Mouse (Mus musculus): ENCODE data around the gene Stk32b. TPM values are rescaled to one million over a fixed set of nuclear protein-coding genes. Genes with fewer than 3 reads are reported as not detected.

Gene Stk32b
- polyA plus RNA-seq, 1 experiment, result not detected

GRCm38 (mm10) chr5:37695773-37696172 is 21.2 kb downstream of the Stk32b start:
- 32% methylated on average over 4 of the region's 4 CpGs for WGBS
- H3K27ac ChIP-seq (ENCODE audit: insufficient read depth, low read depth, low read length), result no peak overlapping the region
- no peak overlapping the region for H3K4me3 ChIP-seq (ENCODE audit: insufficient read depth, low read depth, low read length)

GRCm38 (mm10) chr5:37692759-37693158 is 24.2 kb downstream of the Stk32b start:
- TF ChIP-seq POLR2A (IDR thresholded peaks at IDR 0.05; ENCODE audit: insufficient read depth, low read depth, low read length), result no peak
- TF ChIP-seq CTCF (IDR thresholded peaks at IDR 0.05; ENCODE audit: insufficient read depth, low read depth, low read length), result no peak

More at GRCm38 (mm10) chr5:37695773-37696172, 21.2 kb downstream of the Stk32b start:
- TF ChIP-seq POLR2A (IDR thresholded peaks at IDR 0.05; ENCODE audit: insufficient read depth, low read depth, low read length), result no peak
- no peak for TF ChIP-seq CTCF (IDR thresholded peaks at IDR 0.05; ENCODE audit: insufficient read depth, low read depth, low read length)
- no peaks in the 10 kb centered on the region; the same call in 1 of the 2 replicates for H3K4me1 ChIP-seq (ENCODE audit: control insufficient read depth, insufficient read depth, low read length)

GRCm38 (mm10) chr5:37670781-37671180 is 46.2 kb downstream of the Stk32b start:
- 44% methylated on average over 7 of the region's 7 CpGs for WGBS
- Histone ChIP-seq H3K27ac (ENCODE audit: insufficient read depth, low read depth, low read length) (no peak overlapping the region), H3K4me1 (ENCODE audit: control insufficient read depth, insufficient read depth, low read length) (no peaks in the 10 kb centered on the region), H3K4me3 (ENCODE audit: insufficient read depth, low read depth, low read length) (no peak overlapping the region)
- TF ChIP-seq POLR2A (IDR thresholded peaks at IDR 0.05; ENCODE audit: insufficient read depth, low read depth, low read length) (no peak), CTCF (IDR thresholded peaks at IDR 0.05; ENCODE audit: insufficient read depth, low read depth, low read length) (no peak)

More at GRCm38 (mm10) chr5:37692759-37693158, 24.2 kb downstream of the Stk32b start:
- no peaks in the 10 kb centered on the region; the same call in 1 of the 2 replicates for H3K4me1 ChIP-seq (ENCODE audit: control insufficient read depth, insufficient read depth, low read length)
- 83% methylated on average over 3 of the region's 3 CpGs for WGBS
- no peak overlapping the region for H3K4me3 ChIP-seq (ENCODE audit: insufficient read depth, low read depth, low read length)
- no peak overlapping the region for H3K27ac ChIP-seq (ENCODE audit: insufficient read depth, low read depth, low read length)

- TF ChIP-seq CTCF (IDR thresholded peaks at IDR 0.05; ENCODE audit: insufficient read depth, low read depth, low read length) (no peak), POLR2A (IDR thresholded peaks at IDR 0.05; ENCODE audit: insufficient read depth, low read depth, low read length) (no peak)
- 75% methylated on average over 3 of the region's 3 CpGs for WGBS
These were observed 52.0 kb downstream of the Stk32b start for GRCm38 (mm10) chr5:37664962-37665361.

GRCm38 (mm10) chr5:37659177-37659576 is 57.8 kb downstream of the Stk32b start:
- no peak overlapping the region for H3K27ac ChIP-seq (ENCODE audit: insufficient read depth, low read depth, low read length)
- TF ChIP-seq CTCF (IDR thresholded peaks at IDR 0.05; ENCODE audit: insufficient read depth, low read depth, low read length) (no peak), POLR2A (IDR thresholded peaks at IDR 0.05; ENCODE audit: insufficient read depth, low read depth, low read length) (no peak)
- no peaks in the 10 kb centered on the region for H3K4me1 ChIP-seq (ENCODE audit: control insufficient read depth, insufficient read depth, low read length)
- WGBS, result 62% methylated on average over 4 of the region's 4 CpGs
- no peak overlapping the region for H3K4me3 ChIP-seq (ENCODE audit: insufficient read depth, low read depth, low read length)

More at GRCm38 (mm10) chr5:37664962-37665361, 52.0 kb downstream of the Stk32b start:
- Histone ChIP-seq H3K27ac (ENCODE audit: insufficient read depth, low read depth, low read length) (no peak overlapping the region), H3K4me1 (ENCODE audit: control insufficient read depth, insufficient read depth, low read length) (no peaks in the 10 kb centered on the region), H3K4me3 (ENCODE audit: insufficient read depth, low read depth, low read length) (no peak overlapping the region)

GRCm38 (mm10) chr5:37657741-37658140 is 59.2 kb downstream of the Stk32b start:
- 51% methylated on average over 6 of the region's 6 CpGs for WGBS
- no peaks in the 10 kb centered on the region for H3K4me1 ChIP-seq (ENCODE audit: control insufficient read depth, insufficient read depth, low read length)
- no peak overlapping the region for H3K27ac ChIP-seq (ENCODE audit: insufficient read depth, low read depth, low read length)

GRCm38 (mm10) chr5:37655208-37655607 is 61.8 kb downstream of the Stk32b start:
- 70% methylated on average over 5 of the region's 5 CpGs for WGBS
- TF ChIP-seq POLR2A (IDR thresholded peaks at IDR 0.05; ENCODE audit: insufficient read depth, low read depth, low read length) (no peak), CTCF (IDR thresholded peaks at IDR 0.05; ENCODE audit: insufficient read depth, low read depth, low read length) (no peak)
- no peaks in the 10 kb centered on the region for H3K4me1 ChIP-seq (ENCODE audit: control insufficient read depth, insufficient read depth, low read length)
- H3K4me3 ChIP-seq (ENCODE audit: insufficient read depth, low read depth, low read length), result no peak overlapping the region
- H3K27ac ChIP-seq (ENCODE audit: insufficient read depth, low read depth, low read length), result no peak overlapping the region

More at GRCm38 (mm10) chr5:37657741-37658140, 59.2 kb downstream of the Stk32b start:
- TF ChIP-seq POLR2A (IDR thresholded peaks at IDR 0.05; ENCODE audit: insufficient read depth, low read depth, low read length), result no peak
- TF ChIP-seq CTCF (IDR thresholded peaks at IDR 0.05; ENCODE audit: insufficient read depth, low read depth, low read length), result no peak
- H3K4me3 ChIP-seq (ENCODE audit: insufficient read depth, low read depth, low read length), result no peak overlapping the region

- 56% methylated on average over 10 of the region's 10 CpGs for WGBS
- Histone ChIP-seq H3K27ac (ENCODE audit: insufficient read depth, low read depth, low read length) (no peak overlapping the region), H3K4me1 (ENCODE audit: control insufficient read depth, insufficient read depth, low read length) (no peaks in the 10 kb centered on the region), H3K4me3 (ENCODE audit: insufficient read depth, low read depth, low read length) (no peak overlapping the region)
- no peak for TF ChIP-seq CTCF (IDR thresholded peaks at IDR 0.05; ENCODE audit: insufficient read depth, low read depth, low read length)
- TF ChIP-seq POLR2A (IDR thresholded peaks at IDR 0.05; ENCODE audit: insufficient read depth, low read depth, low read length), result no peak
These were observed 66.2 kb downstream of the Stk32b start for GRCm38 (mm10) chr5:37650681-37651211.

- no peak overlapping the region for H3K27ac ChIP-seq (ENCODE audit: insufficient read depth, low read depth, low read length)
- no peaks in the 10 kb centered on the region for H3K4me1 ChIP-seq (ENCODE audit: control insufficient read depth, insufficient read depth, low read length)
- no peak for TF ChIP-seq POLR2A (IDR thresholded peaks at IDR 0.05; ENCODE audit: insufficient read depth, low read depth, low read length)
- no peak for TF ChIP-seq CTCF (IDR thresholded peaks at IDR 0.05; ENCODE audit: insufficient read depth, low read depth, low read length)
- no peak overlapping the region for H3K4me3 ChIP-seq (ENCODE audit: insufficient read depth, low read depth, low read length)
- 82% methylated on average over 1 of the region's 1 CpGs for WGBS
These were observed 66.8 kb downstream of the Stk32b start for GRCm38 (mm10) chr5:37650089-37650601.
